Mouse (Mus musculus): ENCODE results near the gene Fmn2. TPM values are rescaled to one million over a fixed set of nuclear protein-coding genes. Genes with fewer than 3 reads are reported as not detected.
A peak's percentile ranks its signal among the peaks of the same experiment; 100 is the strongest.

Gene Fmn2
- polyA plus RNA-seq, 1 experiment from 2014 or later = 9.6 TPM

DNA sequence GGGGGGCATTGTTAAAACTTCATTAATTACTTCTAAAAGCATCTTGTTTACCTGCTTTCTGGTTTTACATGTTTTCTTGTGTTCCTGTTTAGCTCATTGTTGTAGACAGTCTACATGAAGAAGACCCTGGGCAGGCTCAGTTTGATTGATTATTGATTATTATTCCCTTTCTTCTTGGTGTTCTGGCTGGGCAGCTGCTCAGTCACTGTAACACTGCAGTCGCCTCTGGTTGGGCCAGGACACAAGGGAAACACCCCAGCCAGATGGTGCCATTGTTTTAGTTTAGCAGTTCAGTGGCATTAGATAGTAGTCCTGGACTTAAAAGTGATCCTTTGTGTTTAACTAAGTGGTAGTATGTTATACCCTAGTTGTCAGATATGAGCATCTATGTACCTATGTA is 167.5 kb downstream of the Fmn2 start:
- ATAC-seq (ENCODE audit: low FRiP score) = no peak
- Histone ChIP-seq H3K36me3 (replicated peaks; ENCODE audit: control insufficient read depth, insufficient read depth) (peaks cover 6% of the 10 kb centered on the region; the same call in 1 of the 2 replicates), H3K27ac (no peak overlapping the region), H3K9ac (no peak overlapping the region), H3K27me3 (ENCODE audit: control insufficient read depth, insufficient read depth, low read length) (no peaks in the 10 kb centered on the region), H3K4me3 (replicated peaks; ENCODE audit: low read length) (no peak overlapping the region), H3K4me2 (replicated peaks) (no peak overlapping the region), H3K4me1 (replicated peaks; ENCODE audit: control insufficient read depth, insufficient read depth, low read length) (no peaks in the 10 kb centered on the region), H3K9me3 (ENCODE audit: control insufficient read depth, low read length) (no peaks in the 10 kb centered on the region)
- no peak for DNase-seq (ENCODE audit: low spot score)
- WGBS = 11% methylated on average over 1 of the region's 1 CpGs

DNA sequence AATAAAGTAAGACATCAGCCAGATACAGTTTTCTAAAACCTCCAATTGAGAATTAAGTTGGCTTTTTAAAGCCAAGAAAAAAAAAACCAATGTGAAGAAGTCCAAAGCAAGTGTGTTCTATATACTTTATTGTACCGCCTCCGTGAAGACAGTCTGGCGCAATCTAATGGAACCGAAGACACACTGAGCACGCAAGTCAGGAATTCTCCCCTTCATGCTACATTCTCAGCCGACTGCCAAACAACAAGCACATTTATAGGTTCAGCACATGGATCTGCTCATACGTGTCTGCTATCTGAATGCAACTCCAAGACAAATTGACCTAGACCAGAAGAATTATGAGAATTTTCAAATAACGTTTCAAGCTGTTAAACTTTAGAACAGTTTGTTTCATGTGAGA is 169.2 kb downstream of the Fmn2 start:
- Histone ChIP-seq H3K4me1 (replicated peaks; ENCODE audit: control insufficient read depth, insufficient read depth, low read length) (no peaks in the 10 kb centered on the region), H3K27me3 (ENCODE audit: control insufficient read depth, insufficient read depth, low read length) (no peaks in the 10 kb centered on the region), H3K27ac (no peak overlapping the region), H3K36me3 (replicated peaks; ENCODE audit: control insufficient read depth, insufficient read depth) (peaks cover 6% of the 10 kb centered on the region; the same call in 1 of the 2 replicates), H3K4me3 (replicated peaks; ENCODE audit: low read length) (no peak overlapping the region), H3K4me2 (replicated peaks) (no peak overlapping the region), H3K9me3 (ENCODE audit: control insufficient read depth, low read length) (no peaks in the 10 kb centered on the region), H3K9ac (no peak overlapping the region)
- no peak for DNase-seq (ENCODE audit: low spot score)
- no peak for ATAC-seq (ENCODE audit: low FRiP score)
- 92% methylated on average over 8 of the region's 8 CpGs for WGBS

DNA sequence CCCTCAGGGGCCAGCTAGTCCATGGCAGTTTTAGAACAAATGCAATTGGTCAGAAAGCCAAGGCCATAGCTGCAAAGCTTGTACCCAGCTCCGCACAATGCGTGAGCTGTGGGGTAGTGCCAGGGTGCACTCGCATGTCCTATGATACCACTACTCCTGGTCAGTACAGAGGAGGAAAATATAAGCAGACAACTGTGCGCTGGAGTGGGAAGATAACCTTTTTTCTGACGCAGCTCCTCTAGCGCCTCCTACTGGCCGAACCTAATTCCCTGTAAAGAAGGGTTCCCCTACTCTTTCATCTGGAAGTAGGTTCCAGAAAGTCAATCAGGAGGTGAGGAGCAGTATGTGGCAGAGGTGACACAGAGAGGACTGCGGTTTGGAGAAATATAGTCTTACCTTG is 173.0 kb downstream of the Fmn2 start:
- no peaks in the 10 kb centered on the region for H3K36me3 ChIP-seq (replicated peaks; ENCODE audit: control insufficient read depth, insufficient read depth)
- DNase-seq (ENCODE audit: low spot score) = no peak
- no peak overlapping the region for H3K4me2 ChIP-seq (replicated peaks)
- H3K9ac ChIP-seq = no peak overlapping the region
- H3K27ac ChIP-seq = no peak overlapping the region
- no peaks in the 10 kb centered on the region for H3K9me3 ChIP-seq (ENCODE audit: control insufficient read depth, low read length)
- ATAC-seq (ENCODE audit: low FRiP score) = no peak
- H3K27me3 ChIP-seq (ENCODE audit: control insufficient read depth, insufficient read depth, low read length) = no peaks in the 10 kb centered on the region
- WGBS = 60% methylated on average over 8 of the region's 8 CpGs
- H3K4me3 ChIP-seq (replicated peaks; ENCODE audit: low read length) = no peak overlapping the region
- H3K4me1 ChIP-seq (replicated peaks; ENCODE audit: control insufficient read depth, insufficient read depth, low read length) = no peaks in the 10 kb centered on the region

DNA sequence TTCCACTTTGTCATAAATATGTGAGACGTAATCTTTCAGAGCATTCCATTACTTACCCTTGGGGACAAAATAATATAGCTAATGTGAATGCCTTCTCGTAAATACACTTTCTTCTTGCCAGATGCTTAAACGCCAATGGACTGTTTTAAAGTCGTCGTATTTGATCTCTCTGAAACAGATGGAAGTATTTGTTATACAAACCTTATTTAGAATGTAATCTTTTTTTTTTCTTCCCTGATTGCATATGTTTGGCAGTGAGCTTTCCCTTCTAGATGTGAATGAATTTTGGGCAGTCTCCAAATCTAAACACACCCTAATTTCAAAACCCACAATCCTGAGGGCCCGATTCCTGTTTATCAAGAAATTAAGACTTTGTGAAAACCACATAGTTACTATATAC is 173.7 kb downstream of the Fmn2 start:
- no peak for ATAC-seq (ENCODE audit: low FRiP score)
- H3K27me3 ChIP-seq (ENCODE audit: control insufficient read depth, insufficient read depth, low read length) = no peaks in the 10 kb centered on the region
- no peaks in the 10 kb centered on the region for H3K9me3 ChIP-seq (ENCODE audit: control insufficient read depth, low read length)

DNA sequence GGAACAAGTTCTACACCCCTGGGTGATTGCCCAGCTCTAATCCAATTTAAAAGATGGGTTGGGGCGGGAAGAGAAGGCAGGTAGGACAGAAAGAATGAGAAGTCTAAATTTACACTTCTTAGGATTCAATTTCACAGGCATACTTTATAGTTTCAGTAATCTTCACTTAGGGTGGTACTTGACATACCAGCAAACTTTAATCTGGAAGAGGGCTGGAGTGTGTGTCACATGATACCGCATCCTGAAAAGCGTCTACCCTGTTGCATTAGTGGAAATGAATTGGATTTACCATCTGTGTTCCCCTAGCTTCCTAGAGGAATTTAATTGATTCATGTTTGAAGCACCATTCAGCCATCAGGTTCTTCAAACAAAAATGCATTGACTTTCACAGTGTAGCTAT is 174.6 kb downstream of the Fmn2 start:
- DNase-seq (ENCODE audit: low spot score) (no peak), ATAC-seq (ENCODE audit: low FRiP score) (no peak)
- no peak overlapping the region for H3K27ac ChIP-seq
- H3K9me3 ChIP-seq (ENCODE audit: control insufficient read depth, low read length) = no peaks in the 10 kb centered on the region
- H3K4me2 ChIP-seq (replicated peaks) = no peak overlapping the region
- no peaks in the 10 kb centered on the region for H3K36me3 ChIP-seq (replicated peaks; ENCODE audit: control insufficient read depth, insufficient read depth)
- no peak overlapping the region for H3K9ac ChIP-seq
- 90% methylated on average over 3 of the region's 3 CpGs for WGBS
- H3K27me3 ChIP-seq (ENCODE audit: control insufficient read depth, insufficient read depth, low read length) = no peaks in the 10 kb centered on the region
- no peak overlapping the region for H3K4me3 ChIP-seq (replicated peaks; ENCODE audit: low read length)
- no peaks in the 10 kb centered on the region for H3K4me1 ChIP-seq (replicated peaks; ENCODE audit: control insufficient read depth, insufficient read depth, low read length)

More for the DNA sequence above, 173.7 kb downstream of the Fmn2 start:
- Histone ChIP-seq H3K4me1 (replicated peaks; ENCODE audit: control insufficient read depth, insufficient read depth, low read length) (no peaks in the 10 kb centered on the region), H3K4me2 (replicated peaks) (no peak overlapping the region), H3K36me3 (replicated peaks; ENCODE audit: control insufficient read depth, insufficient read depth) (no peaks in the 10 kb centered on the region), H3K9ac (no peak overlapping the region), H3K4me3 (replicated peaks; ENCODE audit: low read length) (no peak overlapping the region), H3K27ac (no peak overlapping the region)
- DNase-seq (ENCODE audit: low spot score) = no peak
- WGBS = 80% methylated on average over 6 of the region's 6 CpGs

DNA sequence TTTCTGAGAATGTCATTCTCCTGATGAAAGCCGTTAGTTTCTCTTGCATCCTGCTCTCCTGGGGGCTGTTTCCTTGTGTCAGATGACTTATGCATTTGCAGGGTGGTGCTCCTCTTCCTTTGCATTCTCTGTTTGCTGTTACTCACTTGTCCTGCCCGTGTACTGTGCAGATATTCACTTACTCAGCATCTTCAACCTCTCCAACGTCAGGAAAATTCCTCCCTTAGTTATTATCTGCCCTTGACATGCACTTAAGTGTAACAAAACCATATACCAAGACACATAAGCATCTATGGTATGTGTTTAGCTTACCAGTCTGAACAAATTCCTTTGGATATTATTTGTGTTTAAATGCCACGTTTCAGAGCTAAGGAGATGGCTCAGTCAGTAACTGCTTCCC is 175.6 kb downstream of the Fmn2 start:
- H3K36me3 ChIP-seq (replicated peaks; ENCODE audit: control insufficient read depth, insufficient read depth) = no peaks in the 10 kb centered on the region
- no peak for DNase-seq (ENCODE audit: low spot score)
- no peak for ATAC-seq (ENCODE audit: low FRiP score)
- H3K4me1 ChIP-seq (replicated peaks; ENCODE audit: control insufficient read depth, insufficient read depth, low read length) = no peaks in the 10 kb centered on the region
- H3K4me2 ChIP-seq (replicated peaks) = no peak overlapping the region
- H3K9me3 ChIP-seq (ENCODE audit: control insufficient read depth, low read length) = no peaks in the 10 kb centered on the region
- H3K9ac ChIP-seq = no peak overlapping the region
- H3K27me3 ChIP-seq (ENCODE audit: control insufficient read depth, insufficient read depth, low read length) = no peaks in the 10 kb centered on the region
- WGBS = 63% methylated on average over 4 of the region's 4 CpGs
- H3K27ac ChIP-seq = no peak overlapping the region
- H3K4me3 ChIP-seq (replicated peaks; ENCODE audit: low read length) = no peak overlapping the region

DNA sequence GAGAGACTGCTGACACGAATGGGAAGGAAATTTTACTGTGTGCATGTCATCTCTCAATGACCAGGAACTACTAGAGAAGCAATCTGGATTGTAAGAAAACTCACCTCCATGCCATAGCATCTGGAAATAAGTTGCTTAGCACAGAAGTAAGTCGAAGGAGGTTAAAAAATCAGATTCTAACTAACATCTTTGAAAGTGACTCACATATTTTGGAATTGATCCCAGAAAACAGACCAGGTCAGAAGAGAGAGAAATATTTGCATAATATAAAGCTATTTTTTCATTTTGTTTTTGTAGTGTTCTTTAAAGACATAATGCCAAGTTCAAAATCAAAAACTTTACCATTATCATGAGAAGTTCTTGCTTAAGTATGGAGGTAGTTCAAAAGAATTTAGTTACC is 187.7 kb downstream of the Fmn2 start:
- no peaks in the 10 kb centered on the region for H3K9me3 ChIP-seq (ENCODE audit: control insufficient read depth, low read length)

DNA sequence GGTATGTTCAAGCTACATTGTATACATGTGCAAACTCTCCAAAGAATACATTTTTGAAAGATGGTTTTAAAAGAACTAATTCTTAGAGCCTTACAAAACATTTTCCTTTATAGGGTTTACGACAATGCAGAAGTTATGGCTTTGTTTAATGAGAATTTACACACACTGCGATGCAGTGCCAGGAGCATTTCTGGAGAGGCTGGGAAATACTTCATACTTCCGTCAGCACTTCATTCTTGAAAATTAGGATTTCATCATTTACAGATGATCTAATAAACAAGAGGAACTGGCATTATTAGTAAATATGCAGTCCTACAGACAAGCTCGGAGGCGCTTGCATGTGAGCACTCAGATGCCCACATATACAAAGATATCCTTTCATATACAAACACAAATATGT is 199.2 kb downstream of the Fmn2 start:
- Histone ChIP-seq H3K9me3 (ENCODE audit: control insufficient read depth, low read length) (no peaks in the 10 kb centered on the region), H3K4me3 (replicated peaks; ENCODE audit: low read length) (no peak overlapping the region), H3K36me3 (replicated peaks; ENCODE audit: control insufficient read depth, insufficient read depth) (peaks cover 11% of the 10 kb centered on the region), H3K4me2 (replicated peaks) (no peak overlapping the region), H3K9ac (no peak overlapping the region), H3K27me3 (ENCODE audit: control insufficient read depth, insufficient read depth, low read length) (no peaks in the 10 kb centered on the region), H3K27ac (no peak overlapping the region), H3K4me1 (replicated peaks; ENCODE audit: control insufficient read depth, insufficient read depth, low read length) (no peaks in the 10 kb centered on the region)
- DNase-seq (ENCODE audit: low spot score) (no peak), ATAC-seq (ENCODE audit: low FRiP score) (no peak)
- WGBS = 97% methylated on average over 5 of the region's 5 CpGs

More for the DNA sequence above, 187.7 kb downstream of the Fmn2 start:
- no peaks in the 10 kb centered on the region; the same call in 1 of the 2 replicates for H3K36me3 ChIP-seq (replicated peaks; ENCODE audit: control insufficient read depth, insufficient read depth)
- 95% methylated on average over 2 of the region's 2 CpGs for WGBS
- H3K27me3 ChIP-seq (ENCODE audit: control insufficient read depth, insufficient read depth, low read length) = no peaks in the 10 kb centered on the region
- no peak overlapping the region for H3K9ac ChIP-seq
- no peak overlapping the region for H3K27ac ChIP-seq
- no peaks in the 10 kb centered on the region for H3K4me1 ChIP-seq (replicated peaks; ENCODE audit: control insufficient read depth, insufficient read depth, low read length)
- no peak for ATAC-seq (ENCODE audit: low FRiP score)
- H3K4me2 ChIP-seq (replicated peaks) = no peak overlapping the region
- no peak for DNase-seq (ENCODE audit: low spot score)
- H3K4me3 ChIP-seq (replicated peaks; ENCODE audit: low read length) = no peak overlapping the region

DNA sequence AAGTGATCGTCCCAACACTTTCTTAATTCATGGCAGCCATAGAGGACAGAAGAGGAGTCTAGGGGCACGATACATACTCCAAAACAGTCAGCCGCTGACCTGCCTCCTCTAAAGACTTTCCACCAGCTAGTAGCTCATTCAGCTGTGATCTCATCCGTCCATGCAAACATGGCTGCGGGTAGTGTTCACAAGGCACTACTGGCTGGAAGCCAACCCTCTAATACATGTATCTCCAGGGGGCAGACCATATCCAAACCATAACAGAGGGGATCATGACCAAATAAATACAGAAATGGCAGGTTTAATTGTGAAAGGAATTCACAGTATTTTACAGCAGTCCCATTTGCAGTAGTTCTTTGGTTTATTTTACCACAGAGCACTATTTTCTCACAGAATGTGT is 200.2 kb downstream of the Fmn2 start:
- 60% methylated on average over 5 of the region's 5 CpGs for WGBS
- peak; percentile 29 for DNase-seq (ENCODE audit: low spot score)
- H3K4me2 ChIP-seq (replicated peaks) = no peak overlapping the region
- H3K36me3 ChIP-seq (replicated peaks; ENCODE audit: control insufficient read depth, insufficient read depth) = peaks cover 11% of the 10 kb centered on the region
- H3K27ac ChIP-seq = no peak overlapping the region
- no peaks in the 10 kb centered on the region for H3K4me1 ChIP-seq (replicated peaks; ENCODE audit: control insufficient read depth, insufficient read depth, low read length)
- no peak overlapping the region for H3K4me3 ChIP-seq (replicated peaks; ENCODE audit: low read length)
- peak; percentile 43; the same call in 1 of the 2 replicates for ATAC-seq (ENCODE audit: low FRiP score)
- H3K9ac ChIP-seq = no peak overlapping the region
- H3K9me3 ChIP-seq (ENCODE audit: control insufficient read depth, low read length) = no peaks in the 10 kb centered on the region
- H3K27me3 ChIP-seq (ENCODE audit: control insufficient read depth, insufficient read depth, low read length) = no peaks in the 10 kb centered on the region

DNA sequence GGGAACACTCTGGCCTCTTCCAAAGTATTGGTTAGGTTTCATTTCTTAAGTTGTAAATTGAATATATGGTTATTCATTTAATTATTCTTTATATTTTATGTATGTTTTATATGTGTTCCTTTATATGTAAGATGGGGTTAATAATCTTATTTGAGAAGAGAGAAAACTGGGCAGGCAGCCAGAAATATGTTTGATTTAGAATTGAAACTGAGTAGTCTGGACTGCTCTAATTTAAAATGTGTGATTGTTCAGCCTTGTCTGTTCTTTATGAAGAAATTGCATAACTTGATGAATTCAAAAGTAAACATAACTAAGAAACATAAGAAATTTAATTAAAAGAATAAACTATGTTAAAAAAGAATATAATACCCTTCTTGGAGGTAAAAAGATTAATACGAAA is 202.3 kb downstream of the Fmn2 start:
- Histone ChIP-seq H3K4me3 (replicated peaks; ENCODE audit: low read length) (no peak overlapping the region), H3K9me3 (ENCODE audit: control insufficient read depth, low read length) (no peaks in the 10 kb centered on the region), H3K36me3 (replicated peaks; ENCODE audit: control insufficient read depth, insufficient read depth) (peaks cover 11% of the 10 kb centered on the region), H3K27me3 (ENCODE audit: control insufficient read depth, insufficient read depth, low read length) (no peaks in the 10 kb centered on the region), H3K27ac (no peak overlapping the region), H3K4me2 (replicated peaks) (no peak overlapping the region), H3K9ac (no peak overlapping the region), H3K4me1 (replicated peaks; ENCODE audit: control insufficient read depth, insufficient read depth, low read length) (no peaks in the 10 kb centered on the region)
- DNase-seq (ENCODE audit: low spot score) = no peak
- WGBS = 95% methylated on average over 1 of the region's 1 CpGs
- ATAC-seq (ENCODE audit: low FRiP score) = no peak
